Mouse (Mus musculus) intestine, postnatal 0 days (tissue): ENCODE results near the gene Adamts12. TPM values are rescaled to one million over a fixed set of nuclear protein-coding genes. Genes with fewer than 3 reads are reported as not detected.
A peak's percentile ranks its signal among the peaks of the same experiment; 100 is the strongest.

Source experiments
- ATAC-seq: fragments of 200-750 bp; cut with Nextera tagmentation; 2 replicates; pipeline ENCODE4 v1.8.0; 2017; ENCODE audit warnings: mild to moderate bottlenecking, moderate TSS enrichment, moderate library complexity
- H3K27ac ChIP-seq: fragments of 300-500 bp; sonication (generic); 2 replicates; pipeline ENCODE4 v1.5.1; 2014; ENCODE audit warnings: mild to moderate bottlenecking, low read depth, low read length, moderate library complexity
- H3K27me3 ChIP-seq: fragments of 300-500 bp; sonication (generic); replicated peaks from 2 replicates; pipeline ENCODE4 v1.6.1; 2014; ENCODE audit warnings: low read length, mixed read lengths; ENCODE audit not compliant: control insufficient read depth, insufficient read depth
- H3K36me3 ChIP-seq: fragments of 300-500 bp; sonication (generic); 2 replicates; pipeline ENCODE4 v1.6.1; 2014; ENCODE audit warnings: mild to moderate bottlenecking, moderate library complexity; ENCODE audit not compliant: control insufficient read depth, insufficient read depth
- H3K4me1 ChIP-seq: fragments of 300-500 bp; sonication (generic); replicated peaks from 2 replicates; pipeline ENCODE4 v1.6.1; 2014; ENCODE audit warnings: antibody characterized with exemption, low read length, mixed read lengths; ENCODE audit not compliant: control insufficient read depth, insufficient read depth
- H3K4me2 ChIP-seq: fragments of 300-500 bp; sonication (generic); replicated peaks from 2 replicates; pipeline ENCODE4 v1.6.1; 2014; ENCODE audit warnings: low read depth, mild to moderate bottlenecking, moderate library complexity
- H3K4me3 ChIP-seq: fragments of 300-500 bp; sonication (generic); 2 replicates; pipeline ENCODE4 v1.5.1; 2014; ENCODE audit warnings: low read depth, low read length
- H3K9ac ChIP-seq: fragments of 300-500 bp; sonication (generic); 2 replicates; pipeline ENCODE4 v1.6.1; 2014; ENCODE audit warnings: mild to moderate bottlenecking, low read depth, low read length
- H3K9me3 ChIP-seq: fragments of 300-500 bp; sonication (generic); 2 replicates; pipeline ENCODE4 v1.6.1; 2016; ENCODE audit warnings: mixed run types; ENCODE audit not compliant: control insufficient read depth
- CTCF ChIP-seq: sonication (generic); IDR thresholded peaks from 2 replicates; pipeline ENCODE4 v1.5.1; 2016; ENCODE audit warnings: low read depth, mild to moderate bottlenecking, control low read depth, antibody characterized with exemption, moderate library complexity
- WGBS: fragments of 180-500 bp; shearing (Covaris S2); extraction: QIAGEN DNeasy Blood & Tissue Kit; methylation state at CpG from one replicate; pipeline ENCODE4 v1.1.7; 2014; 5-methylcytosine and 5-hydroxymethylcytosine counted together
- polyA plus RNA-seq: library from polyadenylated mRNA; unstranded; fragments of >200 nt; fragmentation: Nextera tagmentation; extraction: Ambion mirVana; gene quantifications from 2 replicates; pipeline ENCODE4 v1.2.1, GENCODE M21; 2015

Gene Adamts12
- polyA plus RNA-seq, 1 experiment from 2014 or later = 0.70 TPM

DNA sequence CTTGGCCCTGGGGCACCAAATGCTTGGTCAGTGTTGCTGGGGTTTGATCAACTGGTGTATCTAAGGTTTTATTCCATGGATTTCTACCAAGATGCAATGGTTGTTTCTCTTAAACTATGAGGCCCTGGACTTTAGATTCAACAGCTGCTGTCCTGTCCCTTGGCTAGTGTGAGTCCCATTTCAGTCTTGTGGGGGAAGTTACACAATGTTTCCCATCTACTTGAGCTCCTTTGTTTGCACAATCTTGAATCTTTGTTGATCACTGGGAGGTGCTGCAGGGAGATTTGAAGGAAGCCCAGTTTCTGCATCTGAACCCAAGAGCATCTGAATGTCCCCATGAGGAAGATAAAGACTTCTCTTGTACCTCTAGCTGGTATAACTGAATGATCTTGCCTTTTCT is 60.8 kb downstream of the Adamts12 start:
- Histone ChIP-seq H3K9me3 (no peaks in the 10 kb centered on the region), H3K27me3 (no peaks in the 10 kb centered on the region), H3K4me2 (no peak overlapping the region), H3K4me1 (no peaks in the 10 kb centered on the region), H3K9ac (no peak overlapping the region), H3K4me3 (no peak overlapping the region), H3K27ac (no peak overlapping the region), H3K36me3 (no peaks in the 10 kb centered on the region)
- no peak for ATAC-seq
- TF ChIP-seq CTCF = no peak

- Histone ChIP-seq H3K36me3 (no peaks in the 10 kb centered on the region), H3K4me3 (no peak overlapping the region), H3K9ac (no peak overlapping the region), H3K4me2 (no peak overlapping the region), H3K4me1 (no peaks in the 10 kb centered on the region), H3K27me3 (no peaks in the 10 kb centered on the region), H3K9me3 (no peaks in the 10 kb centered on the region), H3K27ac (no peak overlapping the region)
- 57% methylated on average over 6 of the region's 6 CpGs for WGBS
- no peak for ATAC-seq
- TF ChIP-seq CTCF = no peak
Measured at GRCm38 (mm10) chr15:11128457-11128856, 63.9 kb downstream of the Adamts12 start.

GRCm38 (mm10) chr15:11132586-11133558 is 68.3 kb downstream of the Adamts12 start:
- Histone ChIP-seq H3K9ac (no peak overlapping the region), H3K4me1 (no peaks in the 10 kb centered on the region), H3K27me3 (no peaks in the 10 kb centered on the region), H3K36me3 (no peaks in the 10 kb centered on the region), H3K9me3 (no peaks in the 10 kb centered on the region), H3K27ac (no peak overlapping the region), H3K4me3 (no peak overlapping the region), H3K4me2 (no peak overlapping the region)
- TF ChIP-seq CTCF = no peak
- 84% methylated on average over 5 of the region's 5 CpGs for WGBS
- no peak for ATAC-seq

DNA sequence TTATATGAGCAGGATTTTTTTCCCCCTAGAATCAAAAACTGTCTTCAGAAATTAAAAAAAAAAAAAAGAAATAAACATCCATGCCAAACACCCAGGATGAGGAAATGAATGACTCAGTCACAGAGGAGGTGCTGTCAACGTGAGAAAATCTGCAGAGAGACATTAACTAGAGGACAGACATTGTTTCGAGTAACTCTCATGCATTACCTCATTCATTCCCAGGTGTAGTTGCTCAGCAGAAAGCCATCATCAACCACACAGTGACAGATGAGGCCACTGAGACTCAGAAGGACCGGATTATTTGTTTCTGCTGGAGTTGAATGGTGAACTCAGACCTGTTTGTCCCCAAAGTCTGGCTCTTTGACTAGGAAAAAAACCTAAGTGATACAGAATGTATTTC is 81.0 kb downstream of the Adamts12 start:
- 57% methylated on average over 3 of the region's 3 CpGs for WGBS
- H3K9ac ChIP-seq = no peak overlapping the region
- no peaks in the 10 kb centered on the region for H3K9me3 ChIP-seq
- H3K27ac ChIP-seq = no peak overlapping the region
- no peak for ATAC-seq
- H3K27me3 ChIP-seq = no peaks in the 10 kb centered on the region
- H3K4me1 ChIP-seq = no peaks in the 10 kb centered on the region
- TF ChIP-seq CTCF = no peak
- no peak overlapping the region for H3K4me2 ChIP-seq
- H3K36me3 ChIP-seq = no peaks in the 10 kb centered on the region
- no peak overlapping the region for H3K4me3 ChIP-seq

- H3K4me1 ChIP-seq = no peaks in the 10 kb centered on the region
- H3K27ac ChIP-seq = no peak overlapping the region
- WGBS = 47% methylated on average over 6 of the region's 6 CpGs
- H3K9ac ChIP-seq = no peak overlapping the region
- H3K36me3 ChIP-seq = no peaks in the 10 kb centered on the region
- no peak for ATAC-seq
- TF ChIP-seq CTCF = no peak
- no peak overlapping the region for H3K4me2 ChIP-seq
- H3K9me3 ChIP-seq = no peaks in the 10 kb centered on the region
- no peak overlapping the region for H3K4me3 ChIP-seq
- H3K27me3 ChIP-seq = no peaks in the 10 kb centered on the region
Measured at GRCm38 (mm10) chr15:11159386-11159785, 94.8 kb downstream of the Adamts12 start.

- H3K4me2 ChIP-seq = no peak overlapping the region
- H3K27ac ChIP-seq = no peak overlapping the region
- H3K27me3 ChIP-seq = no peaks in the 10 kb centered on the region
- no peak for ATAC-seq
- peak; percentile 40 for TF ChIP-seq CTCF
- no peak overlapping the region for H3K4me3 ChIP-seq
- no peaks in the 10 kb centered on the region for H3K4me1 ChIP-seq
- no peak overlapping the region for H3K9ac ChIP-seq
- 34% methylated on average over 2 of the region's 2 CpGs for WGBS
- H3K9me3 ChIP-seq = no peaks in the 10 kb centered on the region
- H3K36me3 ChIP-seq = no peaks in the 10 kb centered on the region
Measured at GRCm38 (mm10) chr15:11160759-11161158, 96.2 kb downstream of the Adamts12 start.
